Mouse (Mus musculus) stomach, embryonic 14.5 days (tissue): ENCODE data around the gene Sema4d. TPM values are rescaled to one million over a fixed set of nuclear protein-coding genes. Genes with fewer than 3 reads are reported as not detected.
A peak's percentile ranks its signal among the peaks of the same experiment; 100 is the strongest.

ENCODE experiments used
- ATAC-seq: fragments of 200-750 bp; cut with Nextera tagmentation; 2 replicates; pipeline ENCODE4 v1.8.0; 2017; ENCODE audit warnings: low read depth, moderate TSS enrichment; ENCODE audit not compliant: insufficient number of reproducible peaks, insufficient read depth, low FRiP score
- H3K27ac ChIP-seq: fragments of 300-500 bp; sonication (generic); 2 replicates; pipeline ENCODE4 v1.5.1; 2014; ENCODE audit warnings: mild to moderate bottlenecking, low read length, moderate library complexity, mixed read lengths
- H3K27me3 ChIP-seq: fragments of 300-500 bp; sonication (generic); 2 replicates; pipeline ENCODE4 v1.6.1; 2014; ENCODE audit warnings: low read length, control low read depth, mixed read lengths; ENCODE audit not compliant: control insufficient read depth, insufficient read depth
- H3K36me3 ChIP-seq: fragments of 300-500 bp; sonication (generic); 2 replicates; pipeline ENCODE4 v1.6.1; 2014; ENCODE audit warnings: mild to moderate bottlenecking, control low read depth, low read length, moderate library complexity, mixed read lengths; ENCODE audit not compliant: control insufficient read depth, insufficient read depth
- H3K4me1 ChIP-seq: fragments of 300-500 bp; sonication (generic); 2 replicates; pipeline ENCODE4 v1.6.1; 2014; ENCODE audit warnings: low read length, control low read depth, mixed read lengths; ENCODE audit not compliant: control insufficient read depth, insufficient read depth
- H3K4me2 ChIP-seq: fragments of 300-500 bp; sonication (generic); replicated peaks from 2 replicates; pipeline ENCODE4 v1.6.1; 2014; ENCODE audit warnings: low read depth, low read length, control low read depth
- H3K4me3 ChIP-seq: fragments of 300-500 bp; sonication (generic); 2 replicates; pipeline ENCODE4 v1.5.1; 2014; ENCODE audit warnings: low read depth, low read length, control low read depth
- H3K9ac ChIP-seq: fragments of 300-500 bp; sonication (generic); replicated peaks from 2 replicates; pipeline ENCODE4 v1.6.1; 2014; ENCODE audit warnings: low read depth, mild to moderate bottlenecking, control low read depth, low read length, moderate library complexity, mixed read lengths
- H3K9me3 ChIP-seq: fragments of 300-500 bp; sonication (generic); 2 replicates; pipeline ENCODE4 v1.6.1; 2016; ENCODE audit warnings: low read depth, low read length, control low read depth; ENCODE audit not compliant: control insufficient read depth
- WGBS: fragments of 180-500 bp; shearing (Covaris S2); extraction: QIAGEN DNeasy Blood & Tissue Kit; methylation state at CpG from one replicate; pipeline ENCODE4 v1.1.7; 2014; 5-methylcytosine and 5-hydroxymethylcytosine counted together
- polyA plus RNA-seq: library from polyadenylated mRNA; unstranded; fragments of >200 nt; fragmentation: Nextera tagmentation; extraction: Ambion mirVana; gene quantifications from 2 replicates; pipeline ENCODE4 v1.2.1, GENCODE M21; 2014

Gene Sema4d
- polyA plus RNA-seq, 1 experiment from 2014 or later, result 9.0 TPM

DNA sequence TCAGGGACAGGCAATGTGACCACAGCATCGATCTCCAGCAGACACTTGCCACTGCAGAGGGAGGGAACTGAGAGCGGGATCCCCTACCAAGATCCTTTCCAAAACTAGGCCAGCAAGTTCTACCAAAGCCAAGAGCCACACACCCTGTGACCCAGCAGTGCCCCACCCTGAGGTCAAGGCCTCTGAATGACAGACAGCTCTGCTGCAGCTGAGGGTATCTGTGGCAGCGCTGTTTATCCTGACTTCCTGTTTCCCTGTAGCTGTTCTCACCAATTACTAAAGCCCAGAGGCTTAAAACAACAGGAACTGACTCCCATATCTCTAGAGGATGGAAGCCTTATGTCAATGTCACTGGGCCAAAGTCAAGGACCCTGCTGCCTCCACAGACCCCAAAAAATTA lies 37.0 kb downstream of the Sema4d start:
- Histone ChIP-seq H3K27ac (peak overlapping the region; percentile 66), H3K4me1 (peaks cover 20% of the 10 kb centered on the region)
- WGBS, result 47% methylated on average over 3 of the region's 3 CpGs

DNA sequence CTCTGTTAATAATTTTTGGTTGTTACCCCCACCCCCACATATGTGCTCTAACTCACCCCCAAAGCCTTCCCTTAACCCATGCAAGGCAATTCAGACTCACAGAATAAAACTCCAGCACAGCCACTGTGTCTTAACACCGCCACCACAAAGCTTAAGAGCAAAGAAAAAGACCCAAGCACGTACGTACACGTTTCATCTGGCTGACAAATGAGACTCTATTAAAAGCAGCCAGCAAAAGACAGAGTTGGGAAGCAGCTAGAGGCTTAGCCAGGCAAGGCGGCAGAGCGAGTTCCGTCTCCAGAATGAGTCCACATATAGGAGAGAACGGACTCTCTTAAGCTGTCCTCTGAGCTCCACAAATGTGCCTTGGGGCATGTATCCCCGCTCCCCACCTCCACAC lies 37.5 kb downstream of the Sema4d start:
- Histone ChIP-seq H3K4me1 (peaks cover 20% of the 10 kb centered on the region), H3K9me3 (no peaks in the 10 kb centered on the region), H3K36me3 (no peaks in the 10 kb centered on the region), H3K27ac (peak overlapping the region; percentile 66), H3K4me3 (no peak overlapping the region), H3K9ac (no peak overlapping the region), H3K4me2 (no peak overlapping the region), H3K27me3 (no peaks in the 10 kb centered on the region)
- 48% methylated on average over 9 of the region's 9 CpGs for WGBS
- ATAC-seq, result no peak

More for the DNA sequence above, 37.0 kb downstream of the Sema4d start:
- Histone ChIP-seq H3K36me3 (no peaks in the 10 kb centered on the region), H3K9me3 (no peaks in the 10 kb centered on the region), H3K27me3 (no peaks in the 10 kb centered on the region), H3K4me2 (no peak overlapping the region), H3K4me3 (no peak overlapping the region), H3K9ac (no peak overlapping the region)
- ATAC-seq, result no peak

DNA sequence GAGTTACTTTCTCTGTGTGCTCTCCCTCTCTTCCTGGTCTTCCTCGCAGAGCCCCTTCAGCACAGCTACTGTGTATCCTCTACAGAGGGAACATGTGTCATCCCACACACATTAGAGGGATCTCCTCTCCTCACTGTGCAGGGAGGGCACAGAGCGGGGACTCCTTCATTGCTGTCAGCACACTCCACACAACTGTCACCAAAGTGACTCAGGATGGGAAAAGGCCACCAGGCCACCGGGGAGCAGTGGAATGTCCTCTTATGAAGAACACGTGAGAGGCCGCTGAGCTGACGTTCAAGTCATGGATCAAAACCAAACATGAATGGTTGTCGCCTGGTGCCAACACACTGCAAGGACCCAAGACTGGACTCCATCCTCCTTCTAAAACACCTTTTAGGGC lies 38.0 kb downstream of the Sema4d start:
- Histone ChIP-seq H3K27me3 (no peaks in the 10 kb centered on the region), H3K9ac (no peak overlapping the region), H3K4me3 (no peak overlapping the region), H3K36me3 (no peaks in the 10 kb centered on the region), H3K27ac (peak overlapping the region; percentile 64), H3K4me1 (peaks cover 20% of the 10 kb centered on the region), H3K4me2 (no peak overlapping the region), H3K9me3 (no peaks in the 10 kb centered on the region)
- ATAC-seq, result no peak
- 76% methylated on average over 7 of the region's 7 CpGs for WGBS

DNA sequence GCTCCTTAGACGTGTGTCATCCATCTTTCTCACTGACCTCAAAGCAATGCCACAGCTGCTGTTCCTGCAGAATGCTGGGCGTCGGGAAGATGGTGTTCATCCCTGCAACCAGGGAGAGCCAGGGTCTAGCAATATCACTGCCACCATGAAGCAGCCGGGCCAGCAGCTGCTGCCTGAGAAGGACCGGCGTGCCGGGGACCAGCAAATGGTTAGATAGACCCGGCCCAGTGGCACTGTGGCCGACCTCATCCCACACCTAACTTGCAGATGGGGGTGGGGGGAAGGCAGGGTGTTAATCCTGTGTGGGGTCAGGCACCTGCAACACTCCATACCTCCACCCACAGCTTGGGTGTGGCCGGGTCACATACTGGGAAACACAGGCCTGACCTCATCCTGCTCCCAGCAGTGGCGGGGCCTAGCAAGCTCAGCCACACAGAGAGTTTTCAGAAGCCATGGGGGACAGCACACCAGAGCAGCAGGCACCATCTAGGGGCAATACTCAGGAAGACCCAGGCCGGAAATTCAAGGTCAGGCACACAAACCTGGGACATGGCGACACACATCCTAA lies 38.9 kb downstream of the Sema4d start:
- Histone ChIP-seq H3K9me3 (no peaks in the 10 kb centered on the region), H3K9ac (no peak overlapping the region), H3K4me3 (no peak overlapping the region), H3K4me1 (peaks cover 20% of the 10 kb centered on the region), H3K27me3 (no peaks in the 10 kb centered on the region), H3K27ac (no peak overlapping the region; the same call in 1 of the 2 replicates), H3K36me3 (no peaks in the 10 kb centered on the region), H3K4me2 (no peak overlapping the region)
- ATAC-seq, result no peak
- 39% methylated on average over 13 of the region's 13 CpGs for WGBS

DNA sequence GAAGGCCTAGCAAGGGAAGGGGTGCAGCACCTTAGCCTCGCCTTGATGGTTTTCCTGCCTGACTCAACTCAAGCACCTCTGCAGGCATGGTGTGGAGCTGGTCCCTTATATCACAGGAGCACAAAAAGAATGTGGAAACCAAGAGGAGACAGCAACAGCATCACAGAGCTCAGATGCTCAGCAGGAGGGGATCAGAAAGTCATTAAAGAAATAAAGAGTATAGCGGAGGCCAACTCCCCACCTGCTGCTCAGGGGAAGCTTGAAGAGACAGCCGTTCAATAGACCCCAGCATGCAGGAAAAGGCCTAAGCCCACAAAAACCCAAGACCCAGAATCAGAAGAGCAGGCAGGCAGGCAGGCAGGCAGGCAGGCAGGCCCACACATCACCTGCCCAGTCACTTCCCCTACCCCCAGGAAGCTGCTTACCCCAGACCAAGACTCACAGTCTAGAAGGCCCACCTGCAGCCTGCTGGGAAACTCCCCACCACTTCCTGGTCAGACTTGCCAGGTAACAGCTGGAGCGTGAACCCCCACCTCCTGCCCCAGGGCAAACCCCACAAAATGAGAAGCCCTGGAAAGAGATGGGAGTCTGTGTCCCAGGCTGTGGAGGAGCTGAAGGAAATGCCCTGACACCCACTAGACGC lies 39.6 kb downstream of the Sema4d start:
- Histone ChIP-seq H3K4me1 (peaks cover 20% of the 10 kb centered on the region), H3K9me3 (no peaks in the 10 kb centered on the region), H3K27ac (no peak overlapping the region), H3K27me3 (no peaks in the 10 kb centered on the region), H3K4me3 (no peak overlapping the region), H3K4me2 (no peak overlapping the region), H3K36me3 (no peaks in the 10 kb centered on the region), H3K9ac (no peak overlapping the region)
- no peak for ATAC-seq
- 66% methylated on average over 5 of the region's 5 CpGs for WGBS

DNA sequence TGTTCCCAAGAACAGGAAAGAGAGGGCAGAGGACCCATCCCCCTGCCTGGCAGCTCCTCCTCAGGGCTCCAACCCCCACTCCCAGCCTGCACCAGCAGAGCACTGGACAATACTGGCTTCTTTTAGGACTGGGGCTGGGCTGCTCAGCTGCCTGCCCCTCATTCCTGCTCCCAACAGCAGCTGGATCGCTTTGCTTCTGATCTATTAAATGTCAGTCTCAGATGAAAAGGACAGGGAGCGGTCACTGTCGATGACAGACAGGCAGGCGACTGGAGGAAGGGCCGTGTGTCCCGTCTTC lies 40.4 kb downstream of the Sema4d start:
- no peak overlapping the region for H3K4me2 ChIP-seq
- H3K9ac ChIP-seq, result no peak overlapping the region
- ATAC-seq, result no peak
- peaks cover 20% of the 10 kb centered on the region for H3K4me1 ChIP-seq
- no peaks in the 10 kb centered on the region for H3K36me3 ChIP-seq
- H3K27me3 ChIP-seq, result no peaks in the 10 kb centered on the region
- H3K4me3 ChIP-seq, result no peak overlapping the region
- no peak overlapping the region for H3K27ac ChIP-seq
- no peaks in the 10 kb centered on the region for H3K9me3 ChIP-seq
- 43% methylated on average over 6 of the region's 6 CpGs for WGBS

DNA sequence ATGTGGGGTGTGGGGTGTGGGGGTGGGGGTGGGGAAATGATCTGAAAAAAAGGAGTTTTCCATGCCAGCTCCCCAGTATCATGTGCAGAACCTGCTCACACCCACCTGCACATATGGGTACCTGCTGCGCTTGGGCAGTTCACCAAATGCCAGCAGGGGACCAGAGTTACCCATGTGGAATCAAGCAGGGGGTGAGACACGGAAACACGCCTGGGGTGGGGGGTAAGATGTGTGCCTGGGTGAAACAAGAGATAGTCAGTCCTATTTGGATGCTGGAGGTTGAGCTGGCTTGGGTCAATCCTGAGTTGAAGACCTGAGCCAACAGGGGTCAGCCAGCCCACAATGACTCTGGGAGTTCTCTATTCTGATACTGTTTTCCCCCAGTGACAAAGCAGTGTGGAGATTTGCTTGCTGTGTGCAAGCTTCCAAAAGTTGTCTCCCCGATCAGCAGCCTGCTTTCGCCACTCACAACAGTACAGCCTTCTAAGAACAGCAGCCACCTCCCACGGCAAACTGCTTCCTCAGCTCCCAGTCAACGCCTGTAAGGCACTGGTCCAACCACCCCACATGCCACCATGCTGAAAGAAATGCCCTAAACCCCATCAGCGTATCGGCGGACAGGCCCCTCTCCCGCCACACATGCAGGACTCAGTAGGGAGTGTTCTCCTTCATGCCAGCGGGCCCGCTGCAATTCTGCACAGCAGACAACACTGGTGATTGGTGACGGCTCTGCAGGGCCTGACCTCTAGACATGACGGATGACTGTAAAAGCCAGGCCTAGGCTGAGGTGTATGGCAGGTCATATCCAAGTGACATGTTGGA lies 41.0 kb downstream of the Sema4d start:
- no peak for ATAC-seq

DNA sequence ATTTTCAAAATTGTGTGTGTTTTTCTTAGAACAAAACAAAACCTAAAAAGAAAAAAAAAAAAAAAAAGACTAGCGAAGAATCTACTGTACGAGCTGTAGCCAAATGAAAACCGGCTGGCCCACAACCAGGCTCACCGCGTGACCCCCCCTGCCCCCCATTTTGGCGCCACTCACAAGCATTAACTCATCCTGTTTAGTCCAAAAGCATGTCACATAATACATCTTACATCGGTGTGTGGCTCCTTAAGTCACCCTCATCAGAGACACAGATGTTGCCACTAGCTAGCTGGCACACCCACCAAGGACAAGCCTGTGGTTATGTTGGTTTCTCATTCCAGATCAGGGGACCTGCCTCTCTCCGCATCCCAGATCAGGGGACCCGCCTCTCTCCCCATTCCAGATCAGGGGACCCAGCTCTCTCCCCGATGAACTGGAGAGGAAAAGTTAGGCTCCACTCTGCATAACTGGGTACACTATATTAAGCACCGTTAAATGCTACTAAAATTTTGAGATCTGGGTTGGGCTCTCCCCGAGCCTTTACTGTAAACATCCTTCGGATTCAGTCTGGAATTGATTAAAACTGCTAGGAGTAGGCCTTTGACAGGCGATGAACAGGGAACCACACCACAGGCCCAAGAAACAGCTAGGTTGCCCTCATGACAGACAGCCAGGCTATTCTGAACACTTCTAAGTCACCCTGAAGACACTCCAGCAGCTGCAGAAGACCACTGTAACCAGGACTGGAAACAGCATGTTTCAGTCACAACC lies 43.8 kb downstream of the Sema4d start:
- Histone ChIP-seq H3K9me3 (no peaks in the 10 kb centered on the region), H3K4me3 (no peak overlapping the region), H3K4me2 (no peak overlapping the region), H3K4me1 (peaks cover 14% of the 10 kb centered on the region), H3K36me3 (no peaks in the 10 kb centered on the region), H3K27me3 (no peaks in the 10 kb centered on the region), H3K9ac (no peak overlapping the region), H3K27ac (no peak overlapping the region)
- 70% methylated on average over 14 of the region's 14 CpGs for WGBS
- ATAC-seq, result no peak

More for the DNA sequence above, 41.0 kb downstream of the Sema4d start:
- H3K9me3 ChIP-seq, result no peaks in the 10 kb centered on the region
- H3K36me3 ChIP-seq, result no peaks in the 10 kb centered on the region
- peaks cover 25% of the 10 kb centered on the region for H3K4me1 ChIP-seq
- H3K27ac ChIP-seq, result no peak overlapping the region
- no peak overlapping the region for H3K4me3 ChIP-seq
- WGBS, result 59% methylated on average over 15 of the region's 15 CpGs
- no peak overlapping the region for H3K4me2 ChIP-seq
- H3K9ac ChIP-seq, result no peak overlapping the region
- H3K27me3 ChIP-seq, result no peaks in the 10 kb centered on the region
